Mouse (Mus musculus) hematopoietic multipotent progenitor cell, adult 10-12 weeks (in vitro differentiated cells): ENCODE data around the gene Slc39a10. TPM values are rescaled to one million over a fixed set of nuclear protein-coding genes. Genes with fewer than 3 reads are reported as not detected.

Experiments
- polyA plus RNA-seq: library from polyadenylated mRNA; stranded (reverse); fragments of >175 nt; gene quantifications from 2 replicates; pipeline ENCODE4 v1.2.3, GENCODE M21; 2012; ENCODE audit warnings: low replicate concordance

The Slc39a10 gene
- polyA plus RNA-seq: 0.64 and 1.9 TPM in 2 replicates

GRCm38 (mm10) chr1:46892752-46893151, at the start of gene Slc39a10:
Gene Slc39a10 (minus strand): TSS chr1:46892852.

